Mouse (Mus musculus) cerebellum, adult 9-11 months (tissue): ENCODE measurements around the gene Spdye4c.
A peak's percentile ranks its signal among the peaks of the same experiment; 100 is the strongest.

Source experiments
- DNase-seq: peaks from one replicate; pipeline ENCODE4 v3.0.0; 2022

The Spdye4c gene

GRCm38 (mm10) chr2:128590909-128591308 lies at the start of gene Spdye4c:
Spdye4c (plus strand) TSS chr2:128591209.
- no peak for DNase-seq

- DNase-seq = no peak
Observed at GRCm38 (mm10) chr2:128543495-128543894, 47.5 kb upstream of the Spdye4c start.

- DNase-seq = no peak
Observed at GRCm38 (mm10) chr2:128544421-128545137, 46.4 kb upstream of the Spdye4c start.

- no peak for DNase-seq
Observed at GRCm38 (mm10) chr2:128545447-128545846, 45.6 kb upstream of the Spdye4c start.

- no peak for DNase-seq
Observed at GRCm38 (mm10) chr2:128547079-128547478, 43.9 kb upstream of the Spdye4c start.

GRCm38 (mm10) chr2:128548262-128548661 lies 42.7 kb upstream of the Spdye4c start:
- DNase-seq = no peak

- DNase-seq = no peak
Observed at GRCm38 (mm10) chr2:128549561-128549960, 41.4 kb upstream of the Spdye4c start.

- DNase-seq = no peak
Observed at GRCm38 (mm10) chr2:128549963-128550362, 41.0 kb upstream of the Spdye4c start.

GRCm38 (mm10) chr2:128552080-128552791 lies 38.8 kb upstream of the Spdye4c start:
- DNase-seq = no peak

GRCm38 (mm10) chr2:128552798-128553720 lies 38.0 kb upstream of the Spdye4c start:
- no peak for DNase-seq

GRCm38 (mm10) chr2:128555082-128555481 lies 35.9 kb upstream of the Spdye4c start:
- no peak for DNase-seq

- DNase-seq = no peak
Observed at GRCm38 (mm10) chr2:128564195-128564594, 26.8 kb upstream of the Spdye4c start.

- DNase-seq = no peak
Observed at GRCm38 (mm10) chr2:128565904-128566303, 25.1 kb upstream of the Spdye4c start.

GRCm38 (mm10) chr2:128566304-128567147 lies 24.5 kb upstream of the Spdye4c start:
- DNase-seq = peak; percentile 42

- DNase-seq = no peak
Observed at GRCm38 (mm10) chr2:128568018-128568417, 23.0 kb upstream of the Spdye4c start.

- no peak for DNase-seq
Observed at GRCm38 (mm10) chr2:128568490-128568889, 22.5 kb upstream of the Spdye4c start.

- no peak for DNase-seq
Observed at GRCm38 (mm10) chr2:128571001-128571400, 20.0 kb upstream of the Spdye4c start.

GRCm38 (mm10) chr2:128572726-128573624 lies 18.0 kb upstream of the Spdye4c start:
- DNase-seq = peak; percentile 67

GRCm38 (mm10) chr2:128582881-128583280 lies 8.1 kb upstream of the Spdye4c start:
- DNase-seq = no peak

GRCm38 (mm10) chr2:128592301-128592700 lies 1.3 kb downstream of the Spdye4c start:
- DNase-seq = no peak

GRCm38 (mm10) chr2:128601534-128601933 lies 10.5 kb downstream of the Spdye4c start:
- DNase-seq = no peak
